In the genomic region with DNA sequence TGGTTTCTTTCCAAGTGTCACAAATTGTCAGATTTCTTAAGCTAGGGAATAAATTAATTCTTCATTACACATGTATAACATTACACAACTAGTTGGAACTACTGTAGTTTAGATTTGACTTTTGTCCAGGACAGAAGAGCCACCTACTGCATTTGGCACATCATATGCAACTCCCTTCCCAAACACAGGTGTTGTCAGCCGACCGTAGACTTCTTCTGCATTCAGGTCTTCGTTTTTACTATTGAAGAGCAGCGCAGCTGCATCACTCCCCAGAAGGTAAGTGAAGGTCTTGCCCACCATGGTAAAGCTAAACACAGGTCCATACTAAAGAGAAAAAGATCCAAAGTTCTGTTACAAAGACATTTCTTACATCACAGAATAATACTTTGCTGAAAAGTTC, we compare ENCODE assay signal across 35 mouse cellular contexts.
"Had no signal": no experiment of that assay in that cellular context is flagged by ENCODE, and none has a peak within 500 bp of the region (broad histone marks: within the 10 kb centered on the region; RNA-seq: fewer than 3 reads in every experiment).

No protein-coding gene starts in this region.

- H3K4me2 ChIP-seq: heart, embryonic 11.5 days; heart, embryonic 12.5 days; heart, embryonic 13.5 days; heart, embryonic 15.5 days; hindbrain, embryonic 12.5 days; hindbrain, embryonic 13.5 days; hindbrain, embryonic 14.5 days; intestine, embryonic 15.5 days; kidney, embryonic 15.5 days had no signal

- H3K9ac ChIP-seq: heart, embryonic 12.5 days; heart, embryonic 13.5 days; heart, embryonic 15.5 days; hindbrain, embryonic 12.5 days; hindbrain, embryonic 13.5 days; hindbrain, embryonic 14.5 days; hindbrain, embryonic 15.5 days; intestine, embryonic 15.5 days; kidney, embryonic 15.5 days had no signal

- H3K9me3 ChIP-seq: heart, embryonic 10.5 days; heart, embryonic 13.5 days; heart, embryonic 15.5 days; hindbrain, embryonic 12.5 days; hindbrain, embryonic 13.5 days; hindbrain, embryonic 15.5 days; intestine, embryonic 15.5 days; kidney, embryonic 15.5 days had no signal

- H3K4me3 ChIP-seq: heart, embryonic 10.5 days; heart, embryonic 12.5 days; heart, embryonic 13.5 days; heart, embryonic 15.5 days; hindbrain, embryonic 10.5 days; hindbrain, embryonic 12.5 days; hindbrain, embryonic 13.5 days; hindbrain, embryonic 15.5 days; intestine, embryonic 15.5 days; kidney, embryonic 15.5 days; layer of hippocampus, adult 2 months had no signal

- H3K27ac ChIP-seq: heart, embryonic 10.5 days; heart, embryonic 13.5 days; heart, embryonic 15.5 days; hindbrain, embryonic 10.5 days; hindbrain, embryonic 12.5 days; hindbrain, embryonic 13.5 days; hindbrain, embryonic 14.5 days; hindbrain, embryonic 15.5 days; hindbrain, postnatal 0 days; intestine, embryonic 15.5 days; kidney, embryonic 15.5 days; kidney, postnatal 0 days; layer of hippocampus, adult 2 months had no signal

- H3K4me1 ChIP-seq: intestine, embryonic 15.5 days had no signal

- ATAC-seq: hindbrain, embryonic 16.5 days; hindbrain, postnatal 0 days; inflammation-experienced regulatory T-cells, adult 6 months; intestine, embryonic 15.5 days; intestine, embryonic 16.5 days; intestine, postnatal 0 days had no signal

- H3K27me3 ChIP-seq: heart, embryonic 12.5 days; heart, embryonic 13.5 days; heart, embryonic 15.5 days; hindbrain, embryonic 12.5 days; hindbrain, embryonic 13.5 days; hindbrain, embryonic 15.5 days; intestine, embryonic 15.5 days; kidney, embryonic 15.5 days had no signal

- DNase-seq: heart, postnatal 10 days; heart, postnatal 14 days; heart, postnatal 36 days; heart, postnatal 4 days; kidney, adult 11 months; kidney, adult 18-20 months; kidney, adult 2 months; kidney, adult 8-10 months; kidney, adult 9 months; kidney, postnatal 10 days; kidney, postnatal 14 days; kidney, postnatal 25 days; kidney, postnatal 36 days; kidney, postnatal 4 days; layer of hippocampus, adult 9-11 months; layer of hippocampus, postnatal 36 days had no signal
